Mouse (Mus musculus) neural tube, embryonic 10.5 days (tissue): ENCODE results near the gene Arsg.

Source experiments
- DNase-seq: peaks from one replicate; pipeline ENCODE4 v3.0.0-alpha.2; 2017; ENCODE audit warnings: low spot score; ENCODE audit errors: extremely low spot score

The Arsg gene

GRCm38 (mm10) chr11:109583986-109584385 is 110.8 kb downstream of the Arsg start:
- DNase-seq: no peak

DNA sequence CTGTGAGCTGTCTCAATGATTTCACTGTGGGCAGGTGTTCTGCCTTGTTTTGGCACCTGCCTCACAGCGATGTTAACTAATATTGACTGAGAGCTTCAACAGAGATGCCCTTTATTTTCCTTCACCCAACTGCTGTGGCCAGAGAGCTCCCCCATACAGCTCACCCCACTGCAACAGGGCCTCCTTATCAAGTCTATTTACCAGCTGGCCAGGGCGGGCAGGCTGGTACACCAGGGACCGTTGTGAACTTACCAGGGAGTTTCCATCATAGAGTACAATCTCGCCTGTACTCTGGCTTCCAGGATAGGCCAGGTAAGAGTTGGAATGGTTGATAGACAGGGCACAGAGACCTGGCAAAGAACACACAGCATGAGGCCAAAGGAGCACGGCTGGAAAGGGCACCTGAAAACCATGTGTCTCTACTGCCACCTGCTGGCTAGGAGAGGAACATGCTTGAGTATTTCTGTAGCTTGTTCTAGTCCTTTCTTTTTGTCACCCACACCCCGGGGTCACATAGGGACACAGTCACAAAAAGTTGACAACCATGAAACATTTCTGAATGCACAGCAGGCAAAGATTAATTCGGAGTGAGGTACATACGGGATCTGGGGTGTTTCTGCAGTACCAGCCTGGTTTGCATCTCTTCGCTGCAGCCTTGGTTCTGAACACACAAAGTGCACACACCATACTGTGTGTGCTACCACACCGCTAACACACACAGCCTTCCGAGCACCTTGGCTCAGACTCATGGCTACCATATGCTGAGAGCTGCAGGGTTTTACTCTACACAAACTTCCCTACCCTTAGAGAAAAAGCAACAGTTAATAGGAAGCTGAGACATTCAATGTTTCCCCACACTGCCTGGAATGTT is 111.9 kb downstream of the Arsg start:
- peak; percentile 76 for DNase-seq

DNA sequence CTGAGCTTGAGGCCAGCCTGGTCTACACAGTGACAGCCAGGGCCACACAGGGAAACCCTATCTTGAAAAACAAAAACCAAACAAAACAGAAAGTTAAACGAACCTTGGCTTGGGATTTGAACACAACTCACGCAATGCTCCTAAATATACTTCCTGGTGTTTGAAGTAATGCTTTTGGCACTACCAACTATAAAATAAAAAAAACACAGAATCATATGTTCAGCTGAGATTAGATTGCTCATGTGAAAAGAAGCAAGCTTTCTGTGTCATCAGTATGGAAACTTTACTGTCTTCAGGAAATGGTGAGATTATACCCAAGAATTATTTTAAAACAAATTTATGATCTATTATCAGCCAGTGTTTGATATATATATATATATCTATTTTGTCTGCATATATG is 113.2 kb downstream of the Arsg start:
- no peak for DNase-seq

DNA sequence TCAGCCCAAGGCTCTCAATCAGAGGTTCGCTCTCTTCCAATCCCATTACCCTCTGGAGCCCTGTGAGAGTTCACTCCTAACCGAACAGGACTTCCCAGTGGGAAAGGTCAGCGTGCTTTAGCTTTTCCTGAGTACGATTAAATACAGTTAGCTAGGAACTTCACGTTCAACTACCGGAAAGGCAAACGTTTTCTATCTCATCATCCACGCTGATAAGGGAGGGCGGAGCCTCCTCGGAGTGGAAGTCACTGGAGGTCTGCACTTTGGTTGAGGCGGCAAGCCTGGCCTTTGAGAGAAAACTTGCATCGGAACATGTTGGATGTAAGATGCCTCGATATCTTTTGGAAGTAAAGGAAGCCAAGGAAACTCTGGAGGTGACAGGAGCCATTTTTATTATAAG is 113.8 kb downstream of the Arsg start:
- no peak for DNase-seq

DNA sequence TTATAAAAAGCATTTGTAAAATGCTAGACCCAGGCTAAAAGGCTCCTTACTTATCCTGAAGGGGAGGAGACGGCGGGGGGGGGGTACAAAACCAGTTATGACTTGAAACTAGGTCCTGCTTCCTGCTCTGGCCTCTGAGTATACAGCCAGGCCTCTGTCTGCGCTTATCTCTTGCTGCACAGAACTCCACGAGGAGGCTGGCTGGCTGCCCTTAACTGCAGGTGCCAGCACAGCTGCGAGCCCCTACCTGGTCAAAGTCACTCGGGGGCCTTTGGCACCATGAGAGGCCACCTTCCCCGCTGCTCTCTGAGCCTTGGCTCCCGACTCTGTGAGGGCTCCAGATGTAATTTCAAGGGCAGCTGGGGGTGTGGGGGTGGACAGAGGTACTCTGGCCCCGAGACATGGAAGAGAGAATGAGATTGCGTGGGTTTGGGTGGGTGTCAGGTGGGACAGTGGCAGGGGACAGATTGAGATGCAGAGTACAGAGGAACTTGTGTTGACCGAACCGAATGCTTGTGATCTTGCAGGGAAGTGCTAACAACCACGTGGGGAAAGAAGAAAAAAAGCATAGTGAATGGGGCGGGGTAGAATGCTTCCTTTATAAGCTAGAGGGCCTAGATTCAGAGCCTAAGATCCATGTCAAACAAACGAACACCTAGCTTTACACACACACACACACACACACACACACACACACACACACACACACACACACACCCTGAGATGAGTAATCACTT is 114.6 kb downstream of the Arsg start:
- DNase-seq: no peak

DNA sequence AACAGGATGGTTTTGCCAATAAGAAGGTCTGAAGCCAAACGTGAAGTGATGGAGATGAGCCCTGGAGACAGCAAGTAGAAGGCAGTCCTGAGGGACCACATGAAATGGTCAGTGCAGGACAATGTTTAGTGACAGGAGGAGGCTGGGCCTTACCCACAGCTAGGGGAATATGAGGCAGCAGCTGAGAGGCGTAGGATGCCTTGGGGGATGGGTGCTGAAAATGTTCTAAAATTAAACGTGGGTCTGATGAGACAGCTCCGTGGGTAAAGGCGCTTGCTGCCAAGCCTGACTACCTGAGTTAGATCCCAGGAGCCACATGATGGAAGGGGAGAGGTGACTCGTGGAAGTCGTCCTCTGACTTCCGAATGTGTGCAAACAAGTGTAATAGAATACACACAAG is 116.8 kb downstream of the Arsg start:
- DNase-seq: no peak

DNA sequence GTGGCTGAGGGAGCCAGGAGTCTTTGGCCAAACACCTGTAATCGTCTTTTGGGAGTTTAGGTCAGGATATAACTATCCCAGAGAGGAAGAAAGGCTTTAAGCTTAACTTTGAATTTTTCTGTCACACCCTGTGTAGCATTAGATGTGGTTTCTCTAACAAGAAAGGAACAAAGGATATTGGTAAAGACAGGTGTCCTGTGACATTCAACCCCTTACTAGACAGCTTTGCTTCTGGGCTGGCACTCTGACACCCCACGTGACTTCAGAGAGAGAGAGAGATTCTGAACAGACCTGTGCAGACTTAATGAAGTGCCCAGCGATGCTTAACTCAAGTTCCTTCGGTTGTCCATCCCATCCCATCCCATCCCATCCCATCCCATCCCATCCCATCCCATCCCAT is 118.3 kb downstream of the Arsg start:
- DNase-seq: no peak

- peak; percentile 36 for DNase-seq
Observed at GRCm38 (mm10) chr11:109593200-109593981, 120.2 kb downstream of the Arsg start.

GRCm38 (mm10) chr11:109594761-109595160 is 121.6 kb downstream of the Arsg start:
- DNase-seq: no peak

DNA sequence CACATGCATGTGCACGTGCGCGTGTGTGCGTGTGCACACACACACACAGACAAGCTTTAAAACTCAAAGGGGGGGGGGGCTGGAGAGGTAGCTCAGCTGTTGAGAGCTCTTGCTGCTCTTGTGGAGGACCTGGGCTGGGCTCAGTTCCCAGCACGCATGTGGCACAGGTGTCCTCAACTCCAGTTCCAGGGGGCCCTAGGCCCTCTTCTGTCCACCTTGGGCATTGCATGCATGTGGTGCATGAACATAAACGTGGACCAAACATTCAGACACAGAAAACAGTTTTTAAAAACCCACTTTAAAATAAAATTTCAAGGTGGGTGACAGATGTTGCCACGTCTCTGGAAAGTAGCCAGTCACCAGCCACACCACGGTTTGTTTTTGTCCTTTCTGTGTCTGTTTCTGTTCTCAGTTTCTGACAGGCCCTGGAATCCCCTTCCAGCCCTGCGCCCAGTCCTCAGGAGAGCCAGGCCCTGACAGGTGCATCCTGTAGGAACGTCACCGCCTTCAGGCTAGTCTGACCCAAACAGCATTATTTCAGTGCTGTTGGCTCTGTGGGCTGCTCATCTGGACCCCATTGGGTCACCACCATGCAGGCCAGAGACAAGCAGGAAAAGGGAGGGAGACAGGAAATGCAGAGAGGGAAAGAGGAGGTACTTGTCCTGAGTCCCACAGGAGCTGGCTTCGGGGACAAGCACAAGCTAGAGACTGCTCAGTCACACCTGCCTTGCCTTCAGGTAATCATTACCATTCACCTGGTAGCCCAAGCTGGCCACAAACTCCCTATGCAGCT is 125.8 kb downstream of the Arsg start:
- no peak for DNase-seq

- no peak for DNase-seq
Observed at GRCm38 (mm10) chr11:109607600-109607999, 134.4 kb downstream of the Arsg start.

- no peak for DNase-seq
Observed at GRCm38 (mm10) chr11:109608976-109609625, 135.9 kb downstream of the Arsg start.

- DNase-seq: no peak
Observed at GRCm38 (mm10) chr11:109610046-109610794, 137.0 kb downstream of the Arsg start.

DNA sequence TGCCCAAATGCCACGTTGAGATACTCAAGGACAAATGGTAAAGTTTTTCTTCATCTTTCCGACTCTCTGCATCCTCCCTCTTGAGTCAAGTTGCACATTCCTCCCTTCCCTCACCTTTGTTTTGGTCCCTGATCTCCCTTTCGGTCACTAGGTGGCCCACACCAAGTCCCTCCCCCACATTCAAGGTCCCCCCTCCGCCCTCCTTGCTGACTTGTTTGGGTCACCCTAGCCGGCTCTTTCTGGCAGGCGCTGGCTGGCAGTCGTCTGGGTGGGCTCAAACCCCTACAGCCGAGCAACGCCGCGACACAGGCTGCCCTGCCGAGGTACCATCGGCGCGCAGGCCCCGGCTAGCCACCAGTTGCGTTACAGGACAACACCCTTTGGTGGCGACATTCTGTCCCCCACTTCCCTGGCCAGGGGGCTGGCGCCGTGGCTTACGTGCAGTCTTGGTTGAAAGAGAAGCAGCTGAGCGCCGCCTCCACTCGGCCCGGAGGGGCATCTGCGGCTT is 137.7 kb downstream of the Arsg start:
- DNase-seq: no peak

DNA sequence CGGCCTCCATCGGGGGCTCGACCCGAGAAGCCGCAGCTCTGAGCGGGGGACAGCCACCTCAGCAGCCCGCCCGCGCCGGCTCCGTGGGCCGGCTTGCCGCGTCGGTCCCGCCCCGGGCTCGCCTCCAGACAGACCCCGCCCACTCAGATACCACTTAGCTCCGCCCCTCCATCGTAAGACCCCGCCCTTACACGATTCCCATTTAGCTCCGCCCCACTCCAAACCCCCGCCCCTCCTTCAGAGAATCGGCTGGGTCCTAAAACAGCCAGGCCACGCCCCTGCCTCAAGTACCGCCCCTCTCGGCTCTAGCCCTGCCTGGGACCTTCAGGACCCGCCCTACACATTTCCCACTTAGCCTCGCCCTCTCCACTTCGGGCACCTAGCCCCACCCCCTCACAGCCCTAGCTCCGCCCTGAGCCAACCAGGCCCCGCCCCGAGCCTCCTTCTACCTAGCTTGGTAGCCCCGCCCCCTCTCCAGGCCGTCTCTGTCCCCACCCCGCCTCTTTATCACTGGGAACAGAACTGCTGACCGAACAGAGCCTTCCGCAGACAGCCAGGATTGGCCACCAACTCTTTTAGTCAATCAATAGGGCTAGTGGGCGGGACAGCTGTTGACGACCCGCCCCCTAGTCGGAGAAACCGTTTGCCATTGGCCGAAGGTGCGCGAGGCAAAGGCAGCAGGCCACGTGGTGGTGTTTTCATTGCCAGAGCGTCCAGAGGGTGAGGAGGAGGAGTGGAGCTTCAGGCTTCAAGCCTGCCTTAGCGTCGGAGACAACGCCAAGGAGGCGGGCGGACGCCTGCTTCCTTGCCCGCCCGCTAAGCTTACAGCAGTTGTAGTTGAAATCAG is 138.4 kb downstream of the Arsg start, which contains the start of gene Wipi1:
TSS of gene Wipi1 (minus strand) at position 665 of the 847 bp plus-strand sequence.
- peak; percentile 97 for DNase-seq

GRCm38 (mm10) chr11:109612871-109613529 is 139.8 kb downstream of the Arsg start:
- no peak for DNase-seq

- DNase-seq: no peak
Observed at GRCm38 (mm10) chr11:109615286-109615685, 142.1 kb downstream of the Arsg start.

- DNase-seq: no peak
Observed at GRCm38 (mm10) chr11:109616352-109616751, 143.2 kb downstream of the Arsg start.
